Mouse (Mus musculus): ENCODE data around the gene Aff3. TPM values are rescaled to one million over a fixed set of nuclear protein-coding genes. Genes with fewer than 3 reads are reported as not detected.

Gene Aff3
- polyA plus RNA-seq, 2 experiments: 0.18 to 0.22 TPM

- TF ChIP-seq CTCF (IDR thresholded peaks at IDR 0.05; ENCODE audit: low read depth) (no peak), EP300 (IDR thresholded peaks at IDR 0.05; ENCODE audit: low read depth) (no peak)
- Histone ChIP-seq H3K4me2 (ENCODE audit: low read depth) (no peak overlapping the region), H3K4me1 (replicated peaks; ENCODE audit: control insufficient read depth in 2 of 2, insufficient read depth in 2 of 2, low read length in 1 of 2) (peaks cover 0 to 2% of the 10 kb centered on the region in 2 experiments; a peak in 1 of 4 replicates), H3K27ac (no peak overlapping the region), H3K9ac (replicated peaks) (no peak overlapping the region), H3K36me3 (replicated peaks; ENCODE audit: control insufficient read depth, insufficient read depth, low read depth) (no peaks in the 10 kb centered on the region), H3K9me3 (ENCODE audit: control insufficient read depth, low read length) (no peaks in the 10 kb centered on the region), H3K27me3 (ENCODE audit: control insufficient read depth, insufficient read depth, low read length) (no peaks in the 10 kb centered on the region), H3K4me3 (ENCODE audit: insufficient read depth in 1 of 2, low read depth in 2 of 2, low read length in 2 of 2) (no peak overlapping the region)
- DNase-seq (ENCODE audit: low read depth in 3 of 3, low spot score in 3 of 3) (no peak), ATAC-seq (ENCODE audit: insufficient read depth) (no peak)
- WGBS (ENCODE audit: insufficient replicate concordance): 73% methylated on average over 10 of the region's 10 CpGs
These were observed 2.0 kb upstream of the Aff3 start for GRCm38 (mm10) chr1:38666766-38667118.

GRCm38 (mm10) chr1:38666111-38666765, 1.5 kb upstream of the Aff3 start:
- no peaks in the 10 kb centered on the region for H3K36me3 ChIP-seq (replicated peaks; ENCODE audit: control insufficient read depth, insufficient read depth, low read depth)
- no peaks in the 10 kb centered on the region for H3K27me3 ChIP-seq (ENCODE audit: control insufficient read depth, insufficient read depth, low read length)
- no peak for DNase-seq (ENCODE audit: low read depth in 3 of 3, low spot score in 3 of 3)
- WGBS (ENCODE audit: insufficient replicate concordance): 34% methylated on average over 5 of the region's 5 CpGs
- ATAC-seq (ENCODE audit: insufficient read depth): no peak
- TF ChIP-seq CTCF (IDR thresholded peaks at IDR 0.05; ENCODE audit: low read depth): no peak
- TF ChIP-seq EP300 (IDR thresholded peaks at IDR 0.05; ENCODE audit: low read depth): no peak
- H3K9me3 ChIP-seq (ENCODE audit: control insufficient read depth, low read length): no peaks in the 10 kb centered on the region
- no peak overlapping the region for H3K4me2 ChIP-seq (ENCODE audit: low read depth)
- no peak overlapping the region for H3K9ac ChIP-seq (replicated peaks)
- H3K4me3 ChIP-seq (ENCODE audit: insufficient read depth in 1 of 2, low read depth in 2 of 2, low read length in 2 of 2): no peak overlapping the region
- H3K27ac ChIP-seq: no peak overlapping the region
- H3K4me1 ChIP-seq (replicated peaks; ENCODE audit: control insufficient read depth in 2 of 2, insufficient read depth in 2 of 2, low read length in 1 of 2): peaks cover 0 to 2% of the 10 kb centered on the region in 2 experiments; a peak in 1 of 4 replicates

- H3K27ac ChIP-seq: no peak overlapping the region
- WGBS (ENCODE audit: insufficient replicate concordance): 18% methylated on average over 1 of the region's 1 CpGs
- peaks cover 0 to 2% of the 10 kb centered on the region in 2 experiments; a peak in 1 of 4 replicates for H3K4me1 ChIP-seq (replicated peaks; ENCODE audit: control insufficient read depth in 2 of 2, insufficient read depth in 2 of 2, low read length in 1 of 2)
- ATAC-seq (ENCODE audit: insufficient read depth) (no peak), DNase-seq (ENCODE audit: low read depth in 3 of 3, low spot score in 3 of 3) (no peak)
- H3K4me2 ChIP-seq (ENCODE audit: low read depth): no peak overlapping the region
- H3K9me3 ChIP-seq (ENCODE audit: control insufficient read depth, low read length): no peaks in the 10 kb centered on the region
- no peaks in the 10 kb centered on the region for H3K36me3 ChIP-seq (replicated peaks; ENCODE audit: control insufficient read depth, insufficient read depth, low read depth)
- H3K9ac ChIP-seq (replicated peaks): no peak overlapping the region
- TF ChIP-seq EP300 (IDR thresholded peaks at IDR 0.05; ENCODE audit: low read depth) (no peak), CTCF (IDR thresholded peaks at IDR 0.05; ENCODE audit: low read depth) (no peak)
- no peak overlapping the region for H3K4me3 ChIP-seq (ENCODE audit: insufficient read depth in 1 of 2, low read depth in 2 of 2, low read length in 2 of 2)
- no peaks in the 10 kb centered on the region for H3K27me3 ChIP-seq (ENCODE audit: control insufficient read depth, insufficient read depth, low read length)
These were observed 856 bp upstream of the Aff3 start for GRCm38 (mm10) chr1:38665611-38666010.

- DNase-seq (ENCODE audit: low read depth in 3 of 3, low spot score in 3 of 3) (no peak), ATAC-seq (ENCODE audit: insufficient read depth) (no peak)
- Histone ChIP-seq H3K4me2 (ENCODE audit: low read depth) (no peak overlapping the region), H3K36me3 (replicated peaks; ENCODE audit: control insufficient read depth, insufficient read depth, low read depth) (no peaks in the 10 kb centered on the region), H3K9ac (replicated peaks) (no peak overlapping the region), H3K4me1 (replicated peaks; ENCODE audit: control insufficient read depth in 2 of 2, insufficient read depth in 2 of 2, low read length in 1 of 2) (peaks cover 0 to 2% of the 10 kb centered on the region in 2 experiments; a peak in 1 of 4 replicates), H3K27ac (no peak overlapping the region), H3K4me3 (ENCODE audit: insufficient read depth in 1 of 2, low read depth in 2 of 2, low read length in 2 of 2) (no peak overlapping the region), H3K27me3 (ENCODE audit: control insufficient read depth, insufficient read depth, low read length) (no peaks in the 10 kb centered on the region), H3K9me3 (ENCODE audit: control insufficient read depth, low read length) (no peaks in the 10 kb centered on the region)
- WGBS (ENCODE audit: insufficient replicate concordance): 56% methylated on average over 4 of the region's 4 CpGs
- TF ChIP-seq EP300 (IDR thresholded peaks at IDR 0.05; ENCODE audit: low read depth) (no peak), CTCF (IDR thresholded peaks at IDR 0.05; ENCODE audit: low read depth) (no peak)
These were observed 494 bp downstream of the Aff3 start for GRCm38 (mm10) chr1:38664261-38664660.

- no peak overlapping the region for H3K4me3 ChIP-seq (ENCODE audit: insufficient read depth in 1 of 2, low read depth in 2 of 2, low read length in 2 of 2)
- H3K27me3 ChIP-seq (ENCODE audit: control insufficient read depth, insufficient read depth, low read length): no peaks in the 10 kb centered on the region
- TF ChIP-seq CTCF (IDR thresholded peaks at IDR 0.05; ENCODE audit: low read depth) (no peak), EP300 (IDR thresholded peaks at IDR 0.05; ENCODE audit: low read depth) (no peak)
- no peak for DNase-seq (ENCODE audit: low read depth in 3 of 3, low spot score in 3 of 3)
- ATAC-seq (ENCODE audit: insufficient read depth): no peak
- no peak overlapping the region for H3K4me2 ChIP-seq (ENCODE audit: low read depth)
- H3K36me3 ChIP-seq (replicated peaks; ENCODE audit: control insufficient read depth, insufficient read depth, low read depth): no peaks in the 10 kb centered on the region
- no peaks in the 10 kb centered on the region for H3K4me1 ChIP-seq (replicated peaks; ENCODE audit: control insufficient read depth in 2 of 2, insufficient read depth in 2 of 2, low read length in 1 of 2)
- whole genome bisulfite sequencing (ENCODE audit: insufficient replicate concordance): 36% methylated on average over 3 of the region's 3 CpGs
- H3K9ac ChIP-seq (replicated peaks): no peak overlapping the region
- no peak overlapping the region for H3K27ac ChIP-seq
- H3K9me3 ChIP-seq (ENCODE audit: control insufficient read depth, low read length): no peaks in the 10 kb centered on the region
These were observed 2.0 kb downstream of the Aff3 start for GRCm38 (mm10) chr1:38662616-38663193.
